Mouse (Mus musculus) ES-E14 (cell line): ENCODE measurements around the gene Cxcl3.

Source experiments
- CHD2 ChIP-seq: IDR thresholded peaks from 2 replicates; pipeline ENCODE4 v1.6.1; 2014; ENCODE audit warnings: mild to moderate bottlenecking, low read depth, low read length, inconsistent platforms
- MAFK ChIP-seq: IDR thresholded peaks from 2 replicates; pipeline ENCODE4 v1.6.1; 2014; ENCODE audit warnings: mild to moderate bottlenecking, low read depth, low read length, inconsistent platforms; ENCODE audit not compliant: insufficient read depth
- ZC3H11A ChIP-seq: IDR thresholded peaks from 2 replicates; pipeline ENCODE4 v1.6.1; 2012; ENCODE audit warnings: low read depth, mild to moderate bottlenecking, inconsistent platforms, low read length, borderline replicate concordance
- ZNF384 ChIP-seq: IDR thresholded peaks from 2 replicates; pipeline ENCODE4 v1.6.1; 2012; ENCODE audit warnings: low read depth, low read length, inconsistent platforms

DNA sequence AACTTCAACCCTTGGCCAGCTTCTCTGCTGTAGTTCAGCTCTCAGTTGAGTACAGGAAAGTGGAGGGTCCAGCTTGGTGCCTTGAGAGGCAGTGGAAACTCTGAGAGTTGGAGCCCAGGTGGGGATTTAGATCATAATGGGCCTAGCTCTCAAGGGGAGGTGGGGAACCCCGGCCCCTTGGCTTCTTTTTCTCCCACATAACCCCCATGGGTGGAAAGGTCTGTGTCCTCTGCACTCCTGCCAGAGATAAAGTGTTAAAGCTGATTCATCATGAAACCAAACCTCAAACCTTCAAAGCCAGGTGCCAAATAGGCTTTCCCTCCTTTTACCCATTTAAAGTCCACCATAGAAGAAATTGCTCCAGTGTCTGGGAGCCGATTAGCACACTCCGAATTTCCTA is 24.1 kb upstream of the Cxcl3 start:
- no peak for TF ChIP-seq MAFK
- no peak for TF ChIP-seq ZNF384
- TF ChIP-seq ZC3H11A = no peak
- TF ChIP-seq CHD2 = no peak
